Mouse (Mus musculus) thymus, adult 2 months (tissue): Measurements from ENCODE around the gene Gatad2b.

Experiments used
- CTCF ChIP-seq: fragments of 200-500 bp; IDR thresholded peaks from 2 replicates; pipeline ENCODE4 v1.5.1; 2012; ENCODE audit warnings: mild to moderate bottlenecking, control low read depth, low read length, moderate library complexity, borderline replicate concordance; ENCODE audit not compliant: control insufficient read depth, poor library complexity, insufficient read depth; ENCODE audit errors: extremely low read depth
- POLR2A ChIP-seq: fragments of 200-500 bp; IDR thresholded peaks from 2 replicates; pipeline ENCODE4 v1.6.1; 2012; ENCODE audit warnings: mild to moderate bottlenecking, low read length, control low read depth, moderate library complexity; ENCODE audit not compliant: control insufficient read depth, poor library complexity, insufficient read depth; ENCODE audit errors: extremely low read depth

DNA sequence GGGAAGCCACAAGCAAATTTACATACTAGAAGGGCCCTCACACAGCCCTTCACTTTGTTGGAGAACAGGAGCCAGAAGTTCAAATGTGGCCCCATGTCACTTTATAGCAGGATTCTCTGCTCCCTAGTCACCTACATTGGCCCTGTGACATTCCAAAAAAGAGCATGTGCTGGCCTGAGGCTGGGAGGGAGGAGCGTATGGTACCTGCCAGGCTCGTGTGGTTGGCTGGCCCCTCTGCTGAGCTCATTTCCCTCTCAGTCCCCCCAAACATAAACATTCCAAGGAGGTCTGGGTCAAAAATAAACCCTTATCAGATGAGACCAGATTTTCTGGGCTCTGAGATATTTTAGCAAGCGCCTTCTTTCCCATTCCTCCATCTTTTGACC is 120.0 kb downstream of the Gatad2b start:
- TF ChIP-seq CTCF (no peak), POLR2A (no peak)
